Mouse (Mus musculus) brain, embryonic 14.5 days (tissue): ENCODE results near the gene Cyp1a2.

Source experiments
- CTCF ChIP-seq: fragments of 200-500 bp; IDR thresholded peaks from 2 replicates; pipeline ENCODE4 v1.5.1; 2012; ENCODE audit warnings: inconsistent platforms, mild to moderate bottlenecking, moderate library complexity, borderline replicate concordance; ENCODE audit not compliant: insufficient read depth, insufficient read length; ENCODE audit errors: extremely low read depth
- POLR2A ChIP-seq: fragments of 200-500 bp; IDR thresholded peaks from 2 replicates; pipeline ENCODE4 v1.6.1; 2012; ENCODE audit warnings: mild to moderate bottlenecking, inconsistent platforms, borderline replicate concordance; ENCODE audit not compliant: poor library complexity, insufficient read depth, insufficient read length, severe bottlenecking; ENCODE audit errors: extremely low read depth

DNA sequence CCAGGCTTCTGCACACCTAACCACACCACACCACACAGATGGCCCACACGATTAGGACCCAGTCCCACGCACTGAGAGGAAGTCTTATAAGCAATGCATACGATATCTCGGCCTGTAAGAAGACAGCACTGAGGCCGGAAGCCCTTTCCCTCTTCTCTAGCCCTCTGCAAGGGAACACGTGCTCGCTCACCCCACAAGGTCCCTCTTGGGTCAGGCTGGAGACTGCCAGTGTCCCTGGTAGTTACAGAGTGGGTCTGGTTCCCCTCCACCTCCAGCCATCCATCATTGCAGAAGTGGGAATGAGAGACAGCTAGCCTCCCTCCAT is 39.7 kb downstream of the Cyp1a2 start:
- TF ChIP-seq CTCF (no peak), POLR2A (no peak)
